Mouse (Mus musculus) adrenal gland, adult (tissue): ENCODE results near the gene Matn4.
A peak's percentile ranks its signal among the peaks of the same experiment; 100 is the strongest.

ENCODE experiments used
- DNase-seq, 2 experiments: peaks; one replicate each; pipeline ENCODE4 v3.0.0; 2022 to 2023; ENCODE audit warnings: low spot score in 1 of 2; ENCODE audit not compliant: inconsistent age in 2 of 2

Matn4 gene

GRCm38 (mm10) chr2:164417198-164417597 is 12.2 kb upstream of the Matn4 start:
- peak in 1 of 2 experiments; percentile 70 for DNase-seq

- DNase-seq: no peak
Measured at GRCm38 (mm10) chr2:164414581-164414980, 9.6 kb upstream of the Matn4 start.

- no peak for DNase-seq
Measured at GRCm38 (mm10) chr2:164414167-164414566, 9.2 kb upstream of the Matn4 start.

GRCm38 (mm10) chr2:164407708-164408107 is 2.7 kb upstream of the Matn4 start:
- peak; percentile 64 to 82 for DNase-seq

- no peak for DNase-seq
Measured at GRCm38 (mm10) chr2:164405519-164405918, 559 bp upstream of the Matn4 start.

GRCm38 (mm10) chr2:164404082-164404990 is 624 bp downstream of the Matn4 start:
- peak in 1 of 2 experiments; percentile 51 for DNase-seq

GRCm38 (mm10) chr2:164403396-164404081 is 1.4 kb downstream of the Matn4 start:
- DNase-seq: no peak

- DNase-seq: peak; percentile 74 to 88
Measured at GRCm38 (mm10) chr2:164402906-164403305, 2.1 kb downstream of the Matn4 start, which contains the start of gene Rbpjl. TSS of gene Rbpjl (plus strand) at chr2:164403141.

GRCm38 (mm10) chr2:164396911-164397310 is 8.0 kb downstream of the Matn4 start:
- DNase-seq: no peak

GRCm38 (mm10) chr2:164396076-164396475 is 8.9 kb downstream of the Matn4 start:
- DNase-seq: no peak

- DNase-seq: no peak
Measured at GRCm38 (mm10) chr2:164393126-164393525, 11.8 kb downstream of the Matn4 start.

- DNase-seq: peak; percentile 79 to 94
Measured at GRCm38 (mm10) chr2:164389499-164389898, 15.5 kb downstream of the Matn4 start.

GRCm38 (mm10) chr2:164389020-164389419 is 15.9 kb downstream of the Matn4 start, which contains the start of gene Slpi:
TSS of gene Slpi (minus strand) at chr2:164389095.
- no peak for DNase-seq

- DNase-seq: peak; percentile 34 to 74
Measured at GRCm38 (mm10) chr2:164386953-164387352, 18.0 kb downstream of the Matn4 start.

- no peak for DNase-seq
Measured at GRCm38 (mm10) chr2:164385927-164386763, 18.8 kb downstream of the Matn4 start.

GRCm38 (mm10) chr2:164383656-164384399 is 21.1 kb downstream of the Matn4 start:
- DNase-seq: peak in 1 of 2 experiments; percentile 80

GRCm38 (mm10) chr2:164382971-164383370 is 22.0 kb downstream of the Matn4 start:
- peak in 1 of 2 experiments; percentile 77 for DNase-seq

- no peak for DNase-seq
Measured at GRCm38 (mm10) chr2:164381726-164382125, 23.2 kb downstream of the Matn4 start.

GRCm38 (mm10) chr2:164377478-164378426 is 27.2 kb downstream of the Matn4 start:
- no peak for DNase-seq
